In the genomic region with DNA sequence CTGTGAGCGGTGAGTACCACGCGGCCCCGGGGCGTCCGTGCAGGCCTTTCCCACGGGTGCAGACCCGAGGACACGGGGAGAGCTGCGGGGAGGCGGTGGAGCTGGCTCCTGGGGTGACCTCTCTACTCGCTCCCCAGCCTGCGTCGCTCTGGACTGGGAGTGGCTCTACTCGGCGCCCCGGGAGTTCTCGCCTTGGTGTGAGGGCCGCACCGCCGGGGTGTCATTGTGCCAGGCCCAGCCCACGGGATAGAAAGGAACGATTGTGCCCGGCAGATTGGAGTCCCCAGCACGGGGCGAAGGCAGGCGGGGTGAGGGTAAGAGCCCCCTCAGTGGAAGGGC, we compare ENCODE assay signal across 8 mouse cellular contexts. TPM values are rescaled to one million over a fixed set of nuclear protein-coding genes. Genes with fewer than 3 reads are reported as not detected.
A peak's percentile ranks its signal among the peaks of the same experiment; 100 is the strongest.
DNase-seq lines count a peak whose midpoint lies in the region; ATAC-seq and TF ChIP-seq lines count a peak whose summit lies in the region.

No protein-coding gene starts in this region.

- TF ChIP-seq POLR2A in myocyte (IDR thresholded peaks at IDR 0.05; ENCODE audit: insufficient read length, low read depth): no peak

- peak overlapping the region; percentile 79 for H3ac ChIP-seq in myocyte (ENCODE audit: control insufficient read depth, insufficient read length)

- H3K9me3 ChIP-seq in kidney, postnatal 0 days (replicated peaks; ENCODE audit: low read length): no peaks in the 10 kb centered on the region
- H3K9me3 ChIP-seq in embryonic facial prominence, embryonic 11.5 days (replicated peaks; ENCODE audit: control insufficient read depth, low read length): no peaks in the 10 kb centered on the region
- no peaks in the 10 kb centered on the region for H3K9me3 ChIP-seq in intestine, embryonic 14.5 days (ENCODE audit: control insufficient read depth, low read length)

- peak overlapping the region; percentile 79 for H3K9ac ChIP-seq in kidney, postnatal 0 days (ENCODE audit: low read depth, low read length)
- peak overlapping the region; percentile 81 for H3K9ac ChIP-seq in embryonic facial prominence, embryonic 11.5 days (replicated peaks; ENCODE audit: low read length)
- peak overlapping the region; percentile 79 for H3K9ac ChIP-seq in intestine, embryonic 14.5 days (ENCODE audit: low read length)

- ATAC-seq in kidney, postnatal 0 days (replicated peaks; ENCODE audit: low FRiP score, low read depth): no peak
- no peak for ATAC-seq in embryonic facial prominence, embryonic 11.5 days (replicated peaks; ENCODE audit: insufficient number of reproducible peaks, low FRiP score, low TSS enrichment, low read depth)
- no peak; the same call in 1 of the 2 replicates for ATAC-seq in intestine, embryonic 14.5 days (replicated peaks; ENCODE audit: low FRiP score, low TSS enrichment, low read depth)

- 0 out of 2 replicates have a peak, but pooled peaks cover 3% of the 10 kb centered on the region for H3K36me3 ChIP-seq in kidney, postnatal 0 days (ENCODE audit: insufficient read depth, low read length)
- H3K36me3 ChIP-seq in embryonic facial prominence, embryonic 11.5 days (replicated peaks; ENCODE audit: control insufficient read depth, insufficient read depth, low read depth, low read length): no peaks in the 10 kb centered on the region
- no peaks in the 10 kb centered on the region for H3K36me3 ChIP-seq in intestine, embryonic 14.5 days (ENCODE audit: control insufficient read depth, insufficient read depth, low read length)
- H3K36me3 ChIP-seq in myocyte (ENCODE audit: control insufficient read depth, insufficient read depth): peaks cover 7% of the 10 kb centered on the region

- no peak for DNase-seq in kidney, postnatal 0 days (ENCODE audit: low spot score)
- DNase-seq in kidney, adult 11 months: no peak
- DNase-seq in embryonic facial prominence, embryonic 11.5 days (ENCODE audit: low spot score): no peak
- DNase-seq in intestine, embryonic 14.5 days (ENCODE audit: low spot score): no peak
- no peak for DNase-seq in retina, embryonic 14.5 days (ENCODE audit: low spot score)
- no peak for DNase-seq in urinary bladder, postnatal 10 days (ENCODE audit: low spot score)
- no peak for DNase-seq in right cerebral cortex, postnatal 36 days (ENCODE audit: low spot score in 2 of 2)

- H3K4me2 ChIP-seq in kidney, postnatal 0 days (ENCODE audit: low read length): peak overlapping the region; percentile 87
- H3K4me2 ChIP-seq in embryonic facial prominence, embryonic 11.5 days (ENCODE audit: low read depth, low read length): peak overlapping the region; percentile 74
- peak overlapping the region; percentile 79 for H3K4me2 ChIP-seq in intestine, embryonic 14.5 days (ENCODE audit: low read length)
- peak overlapping the region; percentile 88 for H3K4me2 ChIP-seq in myocyte (ENCODE audit: low read depth)

- H3K79me2 ChIP-seq in myocyte (ENCODE audit: control insufficient read depth, insufficient read depth): peaks cover 47% of the 10 kb centered on the region

- no peak for TF ChIP-seq CTCF in kidney, postnatal 0 days (IDR thresholded peaks at IDR 0.05; ENCODE audit: low read depth)

- H3K27me3 ChIP-seq in kidney, postnatal 0 days (ENCODE audit: insufficient read depth, low read length): no peaks in the 10 kb centered on the region
- H3K27me3 ChIP-seq in embryonic facial prominence, embryonic 11.5 days (ENCODE audit: control insufficient read depth, insufficient read depth, low read length): no peaks in the 10 kb centered on the region
- H3K27me3 ChIP-seq in intestine, embryonic 14.5 days (replicated peaks; ENCODE audit: control insufficient read depth, insufficient read depth, low read length): no peaks in the 10 kb centered on the region
- H3K27me3 ChIP-seq in myocyte (ENCODE audit: control insufficient read depth, insufficient read depth, insufficient read length): no peaks in the 10 kb centered on the region

- H3K4me3 ChIP-seq in kidney, postnatal 0 days (replicated peaks; ENCODE audit: low read depth, low read length): peak overlapping the region; percentile 65
- peak overlapping the region; percentile 75 for H3K4me3 ChIP-seq in embryonic facial prominence, embryonic 11.5 days (ENCODE audit: low read depth, low read length)
- H3K4me3 ChIP-seq in intestine, embryonic 14.5 days (ENCODE audit: low read depth, low read length): peak overlapping the region; percentile 76
- H3K4me3 ChIP-seq in myocyte: peak overlapping the region; percentile 54

- H3K27ac ChIP-seq in kidney, postnatal 0 days: peak overlapping the region; percentile 96
- H3K27ac ChIP-seq in embryonic facial prominence, embryonic 11.5 days (replicated peaks; ENCODE audit: low read depth, low read length): 0 out of 2 replicates have a peak overlapping the region, but pooled peaks have one; percentile 20
- peak overlapping the region; percentile 97 for H3K27ac ChIP-seq in intestine, embryonic 14.5 days (ENCODE audit: low read depth)

- under 1% methylated on average over 26 of the region's 27 CpGs for WGBS in kidney, postnatal 0 days
- 0% methylated on average over 25 of the region's 27 CpGs for WGBS in embryonic facial prominence, embryonic 11.5 days
- under 1% methylated on average over 27 of the region's 27 CpGs for WGBS in intestine, embryonic 14.5 days

- peaks cover 6% of the 10 kb centered on the region for H3K4me1 ChIP-seq in kidney, postnatal 0 days (replicated peaks; ENCODE audit: insufficient read depth, low read length)
- H3K4me1 ChIP-seq in embryonic facial prominence, embryonic 11.5 days (ENCODE audit: control insufficient read depth, insufficient read depth, low read length): no peaks in the 10 kb centered on the region; the same call in 1 of the 2 replicates
- peaks cover 15% of the 10 kb centered on the region for H3K4me1 ChIP-seq in intestine, embryonic 14.5 days (replicated peaks; ENCODE audit: control insufficient read depth, insufficient read depth, low read length)

TF ChIP-seq in myocyte, 11 proteins besides CTCF, POLR2A, EP300 and RAD21:
- TF ChIP-seq TCF12 (IDR thresholded peaks at IDR 0.05; ENCODE audit: insufficient read depth, poor library complexity, severe bottlenecking) (no peak), TCF3 (IDR thresholded peaks at IDR 0.05; ENCODE audit: insufficient read length, low read depth) (no peak), REST (IDR thresholded peaks at IDR 0.05; ENCODE audit: insufficient read depth, insufficient read length) (no peak), MAX (IDR thresholded peaks at IDR 0.05; ENCODE audit: low read depth) (no peak), POLR2AphosphoS2 (IDR thresholded peaks at IDR 0.05; ENCODE audit: insufficient read length, low read depth) (no peak), SRF (IDR thresholded peaks at IDR 0.05; ENCODE audit: control insufficient read depth, insufficient read length, low read depth) (no peak), MYOG (IDR thresholded peaks at IDR 0.05; ENCODE audit: control insufficient read depth in 1 of 3, insufficient read depth in 1 of 3, insufficient read length in 2 of 3, low read depth in 2 of 3) (no peak), E2F4 (IDR thresholded peaks at IDR 0.05; ENCODE audit: insufficient read depth) (no peak), MYOD1 (IDR thresholded peaks at IDR 0.05; ENCODE audit: control insufficient read depth in 1 of 3, insufficient read length in 2 of 3, low read depth in 2 of 3) (no peak), USF1 (IDR thresholded peaks at IDR 0.05; ENCODE audit: low read depth) (no peak), CEBPB (IDR thresholded peaks at IDR 0.05; ENCODE audit: insufficient read depth, poor library complexity, severe bottlenecking) (no peak)
TF ChIP-seq in myocyte: peak in this region for 0.

RNA-seq across cellular contexts. Expression of gene Aco1, which starts 0.6 kb away (rescaled TPM):
- polyA plus RNA-seq in kidney, postnatal 0 days (2015; fragmentation: Nextera tagmentation; extraction: Ambion mirVana): 82.3 and 87.8 TPM in 2 replicates
- polyA plus RNA-seq in embryonic facial prominence, embryonic 11.5 days (2014; fragmentation: Nextera tagmentation; extraction: Ambion mirVana): 59.3 and 62.8 TPM in 2 replicates
- 62.7 and 65.2 TPM in 2 replicates for polyA plus RNA-seq in intestine, embryonic 14.5 days (2014; fragmentation: Nextera tagmentation; extraction: Ambion mirVana)
- polyA plus RNA-seq in myocyte (2012; fragmentation: generic; extraction: Trizol): 35.5 TPM

Comparison
In these comparisons a context has a peak if more than half of its experiments do, and no peak if none do; other contexts are left out.
1. H3K27ac ChIP-seq: peak in every context shown above with its lines; median percentile 97 in intestine, embryonic 14.5 days; 96 in kidney, postnatal 0 days; 20 in embryonic facial prominence, embryonic 11.5 days.